20 mouse cellular contexts compared by ENCODE assay signal in the genomic region with DNA sequence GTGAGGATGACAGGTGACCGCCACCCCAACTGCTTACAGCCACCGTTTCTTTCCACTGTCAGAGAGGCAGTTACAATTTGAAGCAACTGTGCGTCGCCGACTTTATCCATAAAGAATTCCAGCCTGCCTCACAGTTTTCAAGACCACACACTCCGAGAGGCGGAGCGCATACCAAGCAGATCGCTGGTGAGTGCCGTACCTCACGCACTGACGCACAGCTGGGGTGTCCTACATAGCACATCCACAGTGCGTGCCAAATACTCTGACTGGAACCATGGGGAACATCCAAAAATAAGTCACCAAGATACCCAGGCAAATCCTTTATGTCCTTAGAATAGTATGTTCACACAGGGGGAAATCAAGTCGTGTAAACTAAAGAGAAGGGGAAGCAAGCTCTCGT. TPM values are rescaled to one million over a fixed set of nuclear protein-coding genes. Genes with fewer than 3 reads are reported as not detected.
DNase-seq lines count a peak whose midpoint lies in the region; ATAC-seq and TF ChIP-seq lines count a peak whose summit lies in the region.
"Had no signal": no experiment of that assay in that cellular context is flagged by ENCODE, and none has a peak within 500 bp of the region (broad histone marks: within the 10 kb centered on the region; RNA-seq: fewer than 3 reads in every experiment).

No protein-coding gene starts in this region.

- WGBS in heart, embryonic 14.5 days: 47% methylated on average over 15 of the region's 15 CpGs
- 40% methylated on average over 15 of the region's 15 CpGs for WGBS in lung, embryonic 14.5 days
- 57% methylated on average over 15 of the region's 15 CpGs for WGBS in embryonic facial prominence, embryonic 14.5 days

- intact Hi-C loops in heart, postnatal 10 days (cut with DNase I): no loop called here

- no peak for ATAC-seq in heart, embryonic 14.5 days (ENCODE audit: insufficient number of reproducible peaks, insufficient read depth, low FRiP score, low read depth)
- ATAC-seq in lung, embryonic 14.5 days (ENCODE audit: insufficient read depth): peak; percentile 84
- ATAC-seq in embryonic facial prominence, embryonic 14.5 days (ENCODE audit: low read depth): peak; percentile 62; the same call in 1 of the 2 replicates
- ATAC-seq: forebrain, embryonic 14.5 days; intestine, embryonic 16.5 days had no signal

- no peaks in the 10 kb centered on the region for H3K36me3 ChIP-seq in heart, embryonic 14.5 days (ENCODE audit: control insufficient read depth, insufficient read depth, low read length)
- no peaks in the 10 kb centered on the region for H3K36me3 ChIP-seq in lung, embryonic 14.5 days (ENCODE audit: insufficient read depth)
- H3K36me3 ChIP-seq in embryonic facial prominence, embryonic 14.5 days (ENCODE audit: control insufficient read depth, insufficient read depth, low read length): no peaks in the 10 kb centered on the region

- peak overlapping the region; percentile 29 for H3K4me2 ChIP-seq in heart, embryonic 14.5 days (ENCODE audit: low read length)
- H3K4me2 ChIP-seq in lung, embryonic 14.5 days: no peak overlapping the region
- H3K4me2 ChIP-seq in embryonic facial prominence, embryonic 14.5 days (ENCODE audit: low read depth, low read length): no peak overlapping the region
- H3K4me2 ChIP-seq: midbrain, embryonic 12.5 days had no signal

- no peak overlapping the region for H3K27ac ChIP-seq in heart, embryonic 14.5 days (replicated peaks in 1 of 2; ENCODE audit: control insufficient read depth in 1 of 2, insufficient read depth in 1 of 2, low read depth in 2 of 2, low read length in 2 of 2)
- no peak overlapping the region for H3K27ac ChIP-seq in lung, embryonic 14.5 days (ENCODE audit: low read depth)
- H3K27ac ChIP-seq in embryonic facial prominence, embryonic 14.5 days (replicated peaks; ENCODE audit: low read depth, low read length): no peak overlapping the region
- H3K27ac ChIP-seq: gastrocnemius, adult 2 months; hindbrain, embryonic 10.5 days; liver, embryonic 14.5 days; midbrain, embryonic 12.5 days had no signal

- no peaks in the 10 kb centered on the region for H3K27me3 ChIP-seq in heart, embryonic 14.5 days (ENCODE audit: control insufficient read depth, insufficient read depth, low read length)
- no peaks in the 10 kb centered on the region for H3K27me3 ChIP-seq in lung, embryonic 14.5 days (ENCODE audit: insufficient read depth, low read length)
- H3K27me3 ChIP-seq in embryonic facial prominence, embryonic 14.5 days (replicated peaks; ENCODE audit: control insufficient read depth, insufficient read depth, low read length): no peaks in the 10 kb centered on the region
- H3K27me3 ChIP-seq: midbrain, embryonic 12.5 days had no signal

- no peak overlapping the region for H3K4me3 ChIP-seq in heart, embryonic 14.5 days (ENCODE audit: control insufficient read depth in 1 of 2, insufficient read depth in 1 of 2, low read depth in 1 of 2, low read length in 2 of 2)
- no peak overlapping the region for H3K4me3 ChIP-seq in lung, embryonic 14.5 days (ENCODE audit: low read depth, low read length)
- H3K4me3 ChIP-seq in embryonic facial prominence, embryonic 14.5 days (ENCODE audit: low read depth, low read length): no peak overlapping the region
- H3K4me3 ChIP-seq: erythroblast, embryonic 14.5 days; gastrocnemius, adult 2 months; hindbrain, embryonic 10.5 days; midbrain, embryonic 12.5 days; myocyte had no signal

- no peak for DNase-seq in heart, postnatal 10 days
- DNase-seq in lung, embryonic 14.5 days: peak; percentile 59
- no peak for DNase-seq in lung, postnatal 25 days (ENCODE audit: low spot score)
- DNase-seq in R1 (ENCODE audit: low read depth, low spot score): peak; percentile 49
- peak; percentile 66 for DNase-seq in embryonic facial prominence, embryonic 14.5 days (ENCODE audit: low spot score)
- DNase-seq in thymus, postnatal 10 days (ENCODE audit: low spot score in 2 of 2): no peak
- DNase-seq: cerebellum, adult 9-11 months; gastrocnemius, adult 2 months; left cerebral cortex, postnatal 4 days; thymus, adult 18-20 months had no signal

- H3K9me3 ChIP-seq in heart, embryonic 14.5 days (ENCODE audit: control insufficient read depth, low read length): no peaks in the 10 kb centered on the region
- no peaks in the 10 kb centered on the region for H3K9me3 ChIP-seq in lung, embryonic 14.5 days (ENCODE audit: low read depth, low read length)
- no peaks in the 10 kb centered on the region; the same call in 1 of the 2 replicates for H3K9me3 ChIP-seq in embryonic facial prominence, embryonic 14.5 days (ENCODE audit: control insufficient read depth, low read length)
- H3K9me3 ChIP-seq: hindbrain, embryonic 10.5 days had no signal

- no peak for TF ChIP-seq CTCF in lung, embryonic 14.5 days (IDR thresholded peaks at IDR 0.05; ENCODE audit: low read depth)

- no peaks in the 10 kb centered on the region; a peak in 1 of 4 replicates for H3K4me1 ChIP-seq in heart, embryonic 14.5 days (ENCODE audit: control insufficient read depth in 2 of 2, insufficient read depth in 2 of 2, low read length in 2 of 2)
- no peaks in the 10 kb centered on the region for H3K4me1 ChIP-seq in lung, embryonic 14.5 days (ENCODE audit: insufficient read depth)
- peaks cover 3% of the 10 kb centered on the region; the same call in 1 of the 2 replicates for H3K4me1 ChIP-seq in embryonic facial prominence, embryonic 14.5 days (ENCODE audit: control insufficient read depth, insufficient read depth, low read length)
- H3K4me1 ChIP-seq: hindbrain, embryonic 10.5 days; midbrain, embryonic 12.5 days had no signal

- H3K9ac ChIP-seq in heart, embryonic 14.5 days (ENCODE audit: low read length): no peak overlapping the region
- H3K9ac ChIP-seq in lung, embryonic 14.5 days: no peak overlapping the region
- no peak overlapping the region for H3K9ac ChIP-seq in embryonic facial prominence, embryonic 14.5 days (ENCODE audit: low read depth, low read length)
- H3K9ac ChIP-seq: liver, embryonic 14.5 days; midbrain, embryonic 12.5 days had no signal

RNA-seq across cellular contexts. Expression of a gene that starts 34.7 kb away (rescaled TPM):
- polyA plus RNA-seq in heart, embryonic 14.5 days (2014; fragmentation: Nextera tagmentation; extraction: Ambion mirVana): 0.24 TPM in 1 of 2 replicates, not detected in the other
- under 1 TPM in 1 of 2 experiments, not detected in 1; 0.17 TPM for total RNA-seq in heart, postnatal 10 days (2021)
- 4.0 and 5.0 TPM in 2 replicates for polyA plus RNA-seq in lung, embryonic 14.5 days (2014; fragmentation: Nextera tagmentation; extraction: Ambion mirVana)
- 4.3 and 5.1 TPM in 2 replicates for polyA plus RNA-seq in embryonic facial prominence, embryonic 14.5 days (2014; fragmentation: Nextera tagmentation; extraction: Ambion mirVana)
- total RNA-seq: gastrocnemius, adult 2 months; granulocyte monocyte progenitor cell, adult 5-6 weeks had no signal
- polyA plus RNA-seq: erythroblast, embryonic 14.5 days; kidney, embryonic 16.5 days; myocyte had no signal

Comparison
In these comparisons a context has a peak if more than half of its experiments do, and no peak if none do; other contexts are left out.
1. DNase-seq: peak in lung, embryonic 14.5 days (single experiment), R1 (single experiment) and embryonic facial prominence, embryonic 14.5 days (single experiment); none in heart, postnatal 10 days (0 of 2), lung, postnatal 25 days (single experiment) and thymus, postnatal 10 days (0 of 2).